Mouse (Mus musculus): ENCODE results near the gene Hlx. TPM values are rescaled to one million over a fixed set of nuclear protein-coding genes. Genes with fewer than 3 reads are reported as not detected.

Hlx gene
- polyA plus RNA-seq, 1 experiment from 2014 or later: 8.7 TPM

- H3K27me3 ChIP-seq (replicated peaks): peaks cover 100% of the 10 kb centered on the region
Observed at GRCm38 (mm10) chr1:184723899-184724298, 8.5 kb downstream of the Hlx start.

GRCm38 (mm10) chr1:184721121-184721520 lies 11.3 kb downstream of the Hlx start:
- Histone ChIP-seq H3K4me3 (no peak overlapping the region), H3K27ac (ENCODE audit: poor library complexity, severe bottlenecking) (no peak overlapping the region), H3K4me1 (replicated peaks) (peaks cover 7% of the 10 kb centered on the region), H3K36me3 (no peaks in the 10 kb centered on the region), H3K9me3 (replicated peaks) (no peaks in the 10 kb centered on the region), H3K9ac (no peak overlapping the region), H3K27me3 (replicated peaks) (peaks cover 100% of the 10 kb centered on the region), H3K4me2 (no peak overlapping the region)
- ATAC-seq (ENCODE audit: insufficient number of reproducible peaks, low FRiP score): no peak
- WGBS: 2% methylated on average over 9 of the region's 9 CpGs

More at GRCm38 (mm10) chr1:184723899-184724298, 8.5 kb downstream of the Hlx start:
- no peak for ATAC-seq (ENCODE audit: insufficient number of reproducible peaks, low FRiP score)
- Histone ChIP-seq H3K27ac (ENCODE audit: poor library complexity, severe bottlenecking) (no peak overlapping the region), H3K9me3 (replicated peaks) (no peaks in the 10 kb centered on the region), H3K36me3 (no peaks in the 10 kb centered on the region), H3K4me2 (no peak overlapping the region), H3K4me3 (no peak overlapping the region), H3K4me1 (replicated peaks) (peaks cover 13% of the 10 kb centered on the region), H3K9ac (no peak overlapping the region)
- WGBS: 14% methylated on average over 3 of the region's 3 CpGs

- peaks cover 7% of the 10 kb centered on the region for H3K4me1 ChIP-seq (replicated peaks)
- no peak overlapping the region for H3K9ac ChIP-seq
- no peaks in the 10 kb centered on the region for H3K9me3 ChIP-seq (replicated peaks)
- H3K27me3 ChIP-seq (replicated peaks): peaks cover 100% of the 10 kb centered on the region
- no peak overlapping the region for H3K4me3 ChIP-seq
- no peaks in the 10 kb centered on the region for H3K36me3 ChIP-seq
- no peak for ATAC-seq (ENCODE audit: insufficient number of reproducible peaks, low FRiP score)
- H3K4me2 ChIP-seq: no peak overlapping the region
- H3K27ac ChIP-seq (ENCODE audit: poor library complexity, severe bottlenecking): no peak overlapping the region
- 1% methylated on average over 26 of the region's 26 CpGs for WGBS
Observed at GRCm38 (mm10) chr1:184720162-184721025, 12.0 kb downstream of the Hlx start.

- Histone ChIP-seq H3K36me3 (no peaks in the 10 kb centered on the region), H3K9me3 (replicated peaks) (no peaks in the 10 kb centered on the region), H3K9ac (no peak overlapping the region), H3K4me3 (peak overlapping the region; percentile 25), H3K27me3 (replicated peaks) (peaks cover 96% of the 10 kb centered on the region), H3K27ac (ENCODE audit: poor library complexity, severe bottlenecking) (no peak overlapping the region), H3K4me2 (peak overlapping the region; percentile 49), H3K4me1 (replicated peaks) (peaks cover 7% of the 10 kb centered on the region)
- WGBS: 1% methylated on average over 41 of the region's 41 CpGs
- ATAC-seq (ENCODE audit: insufficient number of reproducible peaks, low FRiP score): no peak
Observed at GRCm38 (mm10) chr1:184718261-184719120, 13.9 kb downstream of the Hlx start.

GRCm38 (mm10) chr1:184717691-184718200 lies 14.7 kb downstream of the Hlx start:
- no peak overlapping the region for H3K4me2 ChIP-seq
- no peaks in the 10 kb centered on the region for H3K36me3 ChIP-seq
- no peak overlapping the region for H3K9ac ChIP-seq
- H3K4me1 ChIP-seq (replicated peaks): peaks cover 7% of the 10 kb centered on the region
- no peak overlapping the region for H3K27ac ChIP-seq (ENCODE audit: poor library complexity, severe bottlenecking)
- no peaks in the 10 kb centered on the region for H3K9me3 ChIP-seq (replicated peaks)
- H3K27me3 ChIP-seq (replicated peaks): peaks cover 96% of the 10 kb centered on the region
- no peak overlapping the region for H3K4me3 ChIP-seq
- WGBS: 2% methylated on average over 12 of the region's 12 CpGs
- ATAC-seq (ENCODE audit: insufficient number of reproducible peaks, low FRiP score): no peak

GRCm38 (mm10) chr1:184717016-184717568 lies 15.3 kb downstream of the Hlx start:
- no peak for ATAC-seq (ENCODE audit: insufficient number of reproducible peaks, low FRiP score)
- H3K9ac ChIP-seq: no peak overlapping the region
- H3K4me3 ChIP-seq: no peak overlapping the region
- H3K4me2 ChIP-seq: no peak overlapping the region
- H3K27me3 ChIP-seq (replicated peaks): peaks cover 93% of the 10 kb centered on the region
- H3K36me3 ChIP-seq: no peaks in the 10 kb centered on the region
- H3K27ac ChIP-seq (ENCODE audit: poor library complexity, severe bottlenecking): no peak overlapping the region
- no peaks in the 10 kb centered on the region for H3K9me3 ChIP-seq (replicated peaks)
- H3K4me1 ChIP-seq (replicated peaks): peaks cover 7% of the 10 kb centered on the region
- WGBS: 2% methylated on average over 18 of the region's 18 CpGs

- H3K4me3 ChIP-seq: no peak overlapping the region
- no peak overlapping the region for H3K4me2 ChIP-seq
- H3K27me3 ChIP-seq (replicated peaks): peaks cover 83% of the 10 kb centered on the region
- peaks cover 7% of the 10 kb centered on the region for H3K4me1 ChIP-seq (replicated peaks)
- H3K36me3 ChIP-seq: no peaks in the 10 kb centered on the region
- H3K9me3 ChIP-seq (replicated peaks): peaks cover 4% of the 10 kb centered on the region; the same call in 1 of the 2 replicates
- no peak for ATAC-seq (ENCODE audit: insufficient number of reproducible peaks, low FRiP score)
- no peak overlapping the region for H3K9ac ChIP-seq
- 1% methylated on average over 6 of the region's 6 CpGs for WGBS
- H3K27ac ChIP-seq (ENCODE audit: poor library complexity, severe bottlenecking): no peak overlapping the region
Observed at GRCm38 (mm10) chr1:184716117-184716516, 16.3 kb downstream of the Hlx start.

- Histone ChIP-seq H3K4me2 (no peak overlapping the region), H3K36me3 (no peaks in the 10 kb centered on the region), H3K27ac (ENCODE audit: poor library complexity, severe bottlenecking) (no peak overlapping the region), H3K27me3 (replicated peaks) (peaks cover 79% of the 10 kb centered on the region), H3K4me3 (no peak overlapping the region), H3K9me3 (replicated peaks) (peaks cover 4% of the 10 kb centered on the region; the same call in 1 of the 2 replicates), H3K4me1 (replicated peaks) (peaks cover 7% of the 10 kb centered on the region), H3K9ac (no peak overlapping the region)
- 15% methylated on average over 6 of the region's 6 CpGs for WGBS
- no peak for ATAC-seq (ENCODE audit: insufficient number of reproducible peaks, low FRiP score)
Observed at GRCm38 (mm10) chr1:184715693-184716092, 16.7 kb downstream of the Hlx start.

GRCm38 (mm10) chr1:184714515-184714914 lies 17.9 kb downstream of the Hlx start:
- Histone ChIP-seq H3K4me1 (replicated peaks) (peaks cover 7% of the 10 kb centered on the region), H3K4me2 (no peak overlapping the region), H3K9ac (no peak overlapping the region), H3K36me3 (no peaks in the 10 kb centered on the region), H3K27me3 (replicated peaks) (peaks cover 70% of the 10 kb centered on the region), H3K27ac (ENCODE audit: poor library complexity, severe bottlenecking) (no peak overlapping the region), H3K9me3 (replicated peaks) (peaks cover 4% of the 10 kb centered on the region; the same call in 1 of the 2 replicates), H3K4me3 (no peak overlapping the region)
- ATAC-seq (ENCODE audit: insufficient number of reproducible peaks, low FRiP score): no peak
- WGBS: 37% methylated on average over 3 of the region's 3 CpGs

- Histone ChIP-seq H3K9me3 (replicated peaks) (peaks cover 4% of the 10 kb centered on the region; the same call in 1 of the 2 replicates), H3K36me3 (no peaks in the 10 kb centered on the region), H3K4me2 (no peak overlapping the region), H3K4me3 (no peak overlapping the region), H3K9ac (no peak overlapping the region), H3K27me3 (replicated peaks) (peaks cover 62% of the 10 kb centered on the region), H3K4me1 (replicated peaks) (peaks cover 7% of the 10 kb centered on the region), H3K27ac (ENCODE audit: poor library complexity, severe bottlenecking) (no peak overlapping the region)
- WGBS: 63% methylated on average over 5 of the region's 5 CpGs
- ATAC-seq (ENCODE audit: insufficient number of reproducible peaks, low FRiP score): no peak
Observed at GRCm38 (mm10) chr1:184713716-184714115, 18.7 kb downstream of the Hlx start.

Data from heart, embryonic 12.5 days (tissue).